Mouse (Mus musculus) C2C12 (cell line): ENCODE results near the gene Ybey.

Experiments
- CTCF ChIP-seq: IDR thresholded peaks from one replicate; pipeline ENCODE4 v1.5.1; 2011; ENCODE audit not compliant: control insufficient read depth, insufficient read depth, insufficient read length
- USF1 ChIP-seq: IDR thresholded peaks from one replicate; pipeline ENCODE4 v1.6.1; 2011; ENCODE audit warnings: low read depth, mild to moderate bottlenecking, control low read depth, moderate library complexity

DNA sequence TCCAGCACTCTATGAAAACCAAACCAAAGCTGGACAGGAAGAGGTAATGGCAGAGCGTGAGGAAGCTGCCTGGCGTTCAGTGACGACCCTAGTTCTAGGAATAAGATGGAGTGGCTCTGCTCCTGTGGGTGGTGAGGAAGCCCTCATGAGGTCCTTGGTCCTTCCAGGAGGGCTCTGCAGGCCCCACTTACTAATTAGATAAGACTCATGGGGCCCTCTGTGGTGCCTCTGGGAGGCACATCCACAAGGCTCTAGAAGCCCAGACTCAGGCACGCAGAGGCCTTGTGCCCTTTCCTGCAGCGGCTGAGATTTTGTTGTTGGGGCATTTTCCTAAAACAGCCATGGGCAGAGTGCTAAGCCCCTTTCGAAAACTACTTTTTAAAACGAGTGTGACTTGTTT is 37.0 kb upstream of the Ybey start:
- TF ChIP-seq CTCF (no peak), USF1 (no peak)
